Comparison of ENCODE assay signal across 26 mouse cellular contexts in genomic region chr1:119523826-119524225, GRCm38 (mm10). TPM values are rescaled to one million over a fixed set of nuclear protein-coding genes. Genes with fewer than 3 reads are reported as not detected.
DNase-seq lines count a peak whose midpoint lies in the region; ATAC-seq and TF ChIP-seq lines count a peak whose summit lies in the region.
"Had no signal": no experiment of that assay in that cellular context is flagged by ENCODE, and none has a peak within 500 bp of the region (broad histone marks: within the 10 kb centered on the region; RNA-seq: fewer than 3 reads in every experiment).

No protein-coding gene starts in this region.

- ATAC-seq in intestine, embryonic 16.5 days = no peak
- ATAC-seq in kidney, embryonic 15.5 days (replicated peaks; ENCODE audit: low FRiP score) = no peak
- ATAC-seq: CD4-positive, CD25-positive, alpha-beta regulatory T cell, adult 4 months; forebrain, embryonic 16.5 days had no signal

- DNase-seq in kidney, adult 18-20 months = peak; percentile 38
- no peak for DNase-seq in kidney, postnatal 4 days
- DNase-seq in urinary bladder, postnatal 25 days (ENCODE audit: low spot score) = no peak
- DNase-seq in thymus, postnatal 10 days (ENCODE audit: low spot score in 2 of 2) = no peak
- DNase-seq: adrenal gland, postnatal 14 days; cerebellum, adult 11 months; cerebellum, adult 9-10 months; cerebellum, postnatal 36 days; embryo, embryonic 11 days; heart, postnatal 36 days; layer of hippocampus, adult 9-11 months; liver; lung, embryonic 14.5 days; lung, postnatal 14 days; midbrain, embryonic 14.5 days; thymus, postnatal 25 days had no signal

- H3K27me3 ChIP-seq in intestine, embryonic 16.5 days (replicated peaks; ENCODE audit: control insufficient read depth, insufficient read depth, low read length) = no peaks in the 10 kb centered on the region
- H3K27me3 ChIP-seq in kidney, embryonic 15.5 days = no peaks in the 10 kb centered on the region
- no peaks in the 10 kb centered on the region for H3K27me3 ChIP-seq in small intestine, adult 2 months (ENCODE audit: control insufficient read depth, insufficient read depth, low read length)
- H3K27me3 ChIP-seq: embryonic facial prominence, embryonic 12.5 days; heart, embryonic 15.5 days; hindbrain, embryonic 12.5 days; liver, embryonic 15.5 days had no signal

- peak overlapping the region; percentile 76; the same call in 1 of the 2 replicates for H3K27ac ChIP-seq in intestine, embryonic 16.5 days (ENCODE audit: low read length)
- H3K27ac ChIP-seq in kidney, embryonic 15.5 days = peak overlapping the region; percentile 68
- peak overlapping the region; percentile 45 for H3K27ac ChIP-seq in small intestine, adult 2 months (ENCODE audit: insufficient read depth, low read depth, low read length)
- H3K27ac ChIP-seq: embryonic facial prominence, embryonic 12.5 days; heart, embryonic 10.5 days; heart, embryonic 15.5 days; hindbrain, embryonic 12.5 days had no signal

- no peak for TF ChIP-seq CTCF in small intestine, adult 2 months (IDR thresholded peaks at IDR 0.05; ENCODE audit: extremely low read depth, insufficient read length, insufficient replicate concordance, low read depth, low read length)

- H3K9ac ChIP-seq in intestine, embryonic 16.5 days (ENCODE audit: low read depth, low read length) = no peak overlapping the region
- no peak overlapping the region for H3K9ac ChIP-seq in kidney, embryonic 15.5 days
- H3K9ac ChIP-seq: embryonic facial prominence, embryonic 12.5 days; heart, embryonic 15.5 days; hindbrain, embryonic 12.5 days; liver, embryonic 15.5 days; lung, embryonic 14.5 days had no signal

- H3K4me3 ChIP-seq in intestine, embryonic 16.5 days (ENCODE audit: low read length) = no peak overlapping the region
- no peak overlapping the region for H3K4me3 ChIP-seq in kidney, embryonic 15.5 days (replicated peaks)
- no peak overlapping the region for H3K4me3 ChIP-seq in small intestine, adult 2 months (ENCODE audit: low read depth, low read length)
- H3K4me3 ChIP-seq: embryonic facial prominence, embryonic 12.5 days; heart, embryonic 10.5 days; heart, embryonic 15.5 days; hindbrain, embryonic 12.5 days; liver, embryonic 15.5 days had no signal

- H3K9me3 ChIP-seq in intestine, embryonic 16.5 days (ENCODE audit: control insufficient read depth, low read length) = peaks cover 16% of the 10 kb centered on the region; the same call in 1 of the 2 replicates
- peaks cover 16% of the 10 kb centered on the region for H3K9me3 ChIP-seq in kidney, embryonic 15.5 days (replicated peaks)
- H3K9me3 ChIP-seq: heart, embryonic 15.5 days; liver, embryonic 15.5 days had no signal

- H3K4me1 ChIP-seq in intestine, embryonic 16.5 days (ENCODE audit: control insufficient read depth, insufficient read depth, low read length) = peaks cover 25% of the 10 kb centered on the region
- H3K4me1 ChIP-seq in kidney, embryonic 15.5 days = peaks cover 30% of the 10 kb centered on the region
- peaks cover 39% of the 10 kb centered on the region for H3K4me1 ChIP-seq in small intestine, adult 2 months (ENCODE audit: control insufficient read depth, insufficient read depth, insufficient read length, low read length)

- H3K36me3 ChIP-seq in intestine, embryonic 16.5 days (ENCODE audit: control insufficient read depth, insufficient read depth, low read length) = peaks cover 21% of the 10 kb centered on the region
- peaks cover 24% of the 10 kb centered on the region for H3K36me3 ChIP-seq in kidney, embryonic 15.5 days
- peaks cover 9% of the 10 kb centered on the region for H3K36me3 ChIP-seq in small intestine, adult 2 months (ENCODE audit: control insufficient read depth, insufficient read depth, low read length)

- no peak overlapping the region for H3K4me2 ChIP-seq in intestine, embryonic 16.5 days (ENCODE audit: low read depth, low read length)
- no peak overlapping the region for H3K4me2 ChIP-seq in kidney, embryonic 15.5 days
- H3K4me2 ChIP-seq: embryonic facial prominence, embryonic 12.5 days; heart, embryonic 15.5 days; hindbrain, embryonic 12.5 days; liver, embryonic 15.5 days; lung, embryonic 14.5 days had no signal

- TF ChIP-seq POLR2A in small intestine, adult 2 months (IDR thresholded peaks at IDR 0.05; ENCODE audit: low read depth, low read length) = no peak

- WGBS in intestine, embryonic 16.5 days = 93% methylated on average over 7 of the region's 7 CpGs
- 80% methylated on average over 7 of the region's 7 CpGs for WGBS in kidney, embryonic 15.5 days
- WGBS in small intestine, adult 2 months = 86% methylated on average over 7 of the region's 7 CpGs

RNA-seq across cellular contexts. Expression of gene Tmem185b, which starts 2.1 kb away (rescaled TPM):
- polyA plus RNA-seq in intestine, embryonic 16.5 days (2015; fragmentation: Nextera tagmentation; extraction: Ambion mirVana) = 27.2 and 27.7 TPM in 2 replicates
- polyA plus RNA-seq in kidney, embryonic 15.5 days (2015; fragmentation: Nextera tagmentation; extraction: Ambion mirVana) = 29.8 and 31.4 TPM in 2 replicates
- 18.6 and 22.2 TPM in 2 replicates for polyA plus RNA-seq in small intestine, adult 2 months (2012; rRNA removed)

RNA-seq across cellular contexts. Expression of gene Ralb, which starts 19.2 kb away (rescaled TPM):
- polyA plus RNA-seq in intestine, embryonic 16.5 days (2015; fragmentation: Nextera tagmentation; extraction: Ambion mirVana) = 203 and 218 TPM in 2 replicates
- polyA plus RNA-seq in kidney, embryonic 15.5 days (2015; fragmentation: Nextera tagmentation; extraction: Ambion mirVana) = 151 and 155 TPM in 2 replicates
- 20.3 and 42.4 TPM in 2 replicates for polyA plus RNA-seq in small intestine, adult 2 months (2012; rRNA removed)
